Comparison of ENCODE assay signal across 10 mouse cellular contexts in genomic region chr9:43796841-43797740, GRCm38 (mm10). TPM values are rescaled to one million over a fixed set of nuclear protein-coding genes. Genes with fewer than 3 reads are reported as not detected.
DNase-seq lines count a peak whose midpoint lies in the region; ATAC-seq and TF ChIP-seq lines count a peak whose summit lies in the region.
"Had no signal": no experiment of that assay in that cellular context is flagged by ENCODE, and none has a peak within 500 bp of the region (broad histone marks: within the 10 kb centered on the region; RNA-seq: fewer than 3 reads in every experiment).

No protein-coding gene starts in this region.

- no peak overlapping the region for H3K4me2 ChIP-seq in heart, embryonic 11.5 days
- no peak overlapping the region for H3K4me2 ChIP-seq in intestine, embryonic 15.5 days (replicated peaks)
- H3K4me2 ChIP-seq: hindbrain, embryonic 15.5 days had no signal

- peak; percentile 52 to 61 for DNase-seq in heart, adult 18-20 months
- peak; percentile 47 for DNase-seq in embryo, embryonic 11 days
- DNase-seq in kidney, postnatal 14 days: peak; percentile 72
- no peak for DNase-seq in cerebellum, adult 18-20 months
- no peak for DNase-seq in cerebellum, adult 9-11 months

- no peak for TF ChIP-seq CTCF in ES-Bruce4 (IDR thresholded peaks at IDR 0.05; ENCODE audit: low read depth, low read length)

- H3K4me1 ChIP-seq in heart, embryonic 11.5 days (ENCODE audit: control insufficient read depth, insufficient read depth, low read length): 0 out of 2 replicates have a peak, but pooled peaks cover 4% of the 10 kb centered on the region
- H3K4me1 ChIP-seq in ES-Bruce4 (ENCODE audit: control insufficient read depth, insufficient read depth, low read length): peaks cover 2% of the 10 kb centered on the region
- no peaks in the 10 kb centered on the region for H3K4me1 ChIP-seq in intestine, embryonic 15.5 days (replicated peaks)
- H3K4me1 ChIP-seq: hindbrain, embryonic 15.5 days had no signal

- no peak overlapping the region for H3K4me3 ChIP-seq in heart, embryonic 11.5 days (ENCODE audit: low read depth, low read length)
- H3K4me3 ChIP-seq in ES-Bruce4 (ENCODE audit: low read depth, low read length): 0 out of 2 replicates have a peak overlapping the region, but pooled peaks have one; percentile 4
- H3K4me3 ChIP-seq in intestine, embryonic 15.5 days (replicated peaks): no peak overlapping the region
- H3K4me3 ChIP-seq: hindbrain, embryonic 15.5 days had no signal

- 69% methylated on average over 11 of the region's 11 CpGs for WGBS in heart, embryonic 11.5 days (ENCODE audit: insufficient replicate concordance)
- WGBS in intestine, embryonic 15.5 days: 76% methylated on average over 11 of the region's 11 CpGs

- TF ChIP-seq EP300 in ES-Bruce4 (IDR thresholded peaks at IDR 0.05; ENCODE audit: insufficient read depth, low read depth, low read length): peak; percentile 56; the same call in 1 of the 2 replicates

- no peak for ATAC-seq in heart, embryonic 11.5 days (replicated peaks; ENCODE audit: insufficient number of reproducible peaks, low FRiP score, low TSS enrichment)
- ATAC-seq in intestine, embryonic 15.5 days: no peak

- no peak for TF ChIP-seq POLR2A in ES-Bruce4 (IDR thresholded peaks at IDR 0.05; ENCODE audit: insufficient read depth, low read length)

- H3K36me3 ChIP-seq in heart, embryonic 11.5 days (ENCODE audit: control insufficient read depth, insufficient read depth, low read length): no peaks in the 10 kb centered on the region; the same call in 1 of the 2 replicates
- peaks cover 9% of the 10 kb centered on the region; the same call in 1 of the 2 replicates for H3K36me3 ChIP-seq in ES-Bruce4 (ENCODE audit: control insufficient read depth, insufficient read depth, low read length, poor library complexity, severe bottlenecking)
- no peaks in the 10 kb centered on the region for H3K36me3 ChIP-seq in intestine, embryonic 15.5 days
- H3K36me3 ChIP-seq: G1E had no signal

- H3K27me3 ChIP-seq in heart, embryonic 11.5 days (ENCODE audit: control insufficient read depth, insufficient read depth, low read length): no peaks in the 10 kb centered on the region
- H3K27me3 ChIP-seq in ES-Bruce4 (ENCODE audit: control insufficient read depth, insufficient read depth, low read length, poor library complexity, severe bottlenecking): no peaks in the 10 kb centered on the region
- H3K27me3 ChIP-seq in intestine, embryonic 15.5 days (replicated peaks): no peaks in the 10 kb centered on the region
- H3K27me3 ChIP-seq: hindbrain, embryonic 15.5 days had no signal

- H3K9me3 ChIP-seq in heart, embryonic 11.5 days (replicated peaks; ENCODE audit: control insufficient read depth, low read length): no peaks in the 10 kb centered on the region
- H3K9me3 ChIP-seq in ES-Bruce4 (replicated peaks; ENCODE audit: control insufficient read depth, insufficient read depth, low read length, poor library complexity, severe bottlenecking): no peaks in the 10 kb centered on the region
- no peaks in the 10 kb centered on the region for H3K9me3 ChIP-seq in intestine, embryonic 15.5 days
- H3K9me3 ChIP-seq: hindbrain, embryonic 15.5 days had no signal

- no peak overlapping the region for H3K9ac ChIP-seq in heart, embryonic 11.5 days (ENCODE audit: low read depth, low read length)
- H3K9ac ChIP-seq in ES-Bruce4 (ENCODE audit: low read depth, poor library complexity, severe bottlenecking): 0 out of 2 replicates have a peak overlapping the region, but pooled peaks have one; percentile 1
- H3K9ac ChIP-seq in intestine, embryonic 15.5 days: no peak overlapping the region
- H3K9ac ChIP-seq: hindbrain, embryonic 15.5 days had no signal

- no peak overlapping the region for H3K27ac ChIP-seq in heart, embryonic 11.5 days (ENCODE audit: low read depth, low read length)
- H3K27ac ChIP-seq in ES-Bruce4 (ENCODE audit: insufficient read depth, low read length): peak overlapping the region; percentile 36; the same call in 1 of the 2 replicates
- no peak overlapping the region for H3K27ac ChIP-seq in intestine, embryonic 15.5 days
- H3K27ac ChIP-seq: hindbrain, embryonic 15.5 days had no signal

RNA-seq across cellular contexts. Expression of gene Nectin1, which starts 53.3 kb away (rescaled TPM):
- 1 to 10 TPM; 3.8 to 4.0 TPM for total RNA-seq in heart, adult 18-20 months (2021)
- 2.2 and 2.4 TPM in 2 replicates for polyA plus RNA-seq in heart, embryonic 11.5 days (2014; fragmentation: Nextera tagmentation; extraction: Ambion mirVana)
- polyA plus RNA-seq in ES-Bruce4 (2011; ENCODE audit: insufficient read depth, insufficient read length, low read depth, missing spikeins): 10.3 and 13.1 TPM in 2 replicates
- polyA plus RNA-seq in intestine, embryonic 15.5 days (2015; fragmentation: Nextera tagmentation; extraction: Ambion mirVana): 4.1 and 4.5 TPM in 2 replicates
- polyA plus RNA-seq: G1E had no signal

Comparison
In these comparisons a context has a peak if more than half of its experiments do, and no peak if none do; other contexts are left out.
1. DNase-seq: peak in heart, adult 18-20 months (2 of 2), embryo, embryonic 11 days (single experiment) and kidney, postnatal 14 days (single experiment); none in cerebellum, adult 18-20 months (0 of 2) and cerebellum, adult 9-11 months (single experiment).